Mouse (Mus musculus): ENCODE results near the gene 4833439L19Rik.

The 4833439L19Rik gene

GRCm38 (mm10) chr13:54582860-54583259, 17.6 kb upstream of the 4833439L19Rik start:
- no peak for DNase-seq (ENCODE audit: inconsistent age in 2 of 2, low spot score in 1 of 2)

- DNase-seq (ENCODE audit: inconsistent age in 2 of 2, low spot score in 1 of 2), result peak; percentile 65 to 88
These were observed 16.9 kb upstream of the 4833439L19Rik start for GRCm38 (mm10) chr13:54582126-54582525.

GRCm38 (mm10) chr13:54581385-54581784, 16.1 kb upstream of the 4833439L19Rik start:
- peak in 1 of 2 experiments; percentile 66 for DNase-seq (ENCODE audit: inconsistent age in 2 of 2, low spot score in 1 of 2)

- DNase-seq (ENCODE audit: inconsistent age in 2 of 2, low spot score in 1 of 2), result no peak
These were observed 12.6 kb upstream of the 4833439L19Rik start for GRCm38 (mm10) chr13:54577652-54578507.

- no peak for DNase-seq (ENCODE audit: inconsistent age in 2 of 2, low spot score in 1 of 2)
These were observed 10.3 kb upstream of the 4833439L19Rik start for GRCm38 (mm10) chr13:54575489-54575888.

GRCm38 (mm10) chr13:54574854-54575481, 9.7 kb upstream of the 4833439L19Rik start, which contains the start of gene Arl10:
Gene Arl10 (plus strand): TSS chr13:54575015.
- peak; percentile 86 to 95 for DNase-seq (ENCODE audit: inconsistent age in 2 of 2, low spot score in 1 of 2)

- DNase-seq (ENCODE audit: inconsistent age in 2 of 2, low spot score in 1 of 2), result no peak
These were observed 7.4 kb upstream of the 4833439L19Rik start for GRCm38 (mm10) chr13:54572621-54573020.

- peak; percentile 70 to 87 for DNase-seq (ENCODE audit: inconsistent age in 2 of 2, low spot score in 1 of 2)
These were observed 6.4 kb upstream of the 4833439L19Rik start for GRCm38 (mm10) chr13:54571637-54572036.

- peak; percentile 79 to 92 for DNase-seq (ENCODE audit: inconsistent age in 2 of 2, low spot score in 1 of 2)
These were observed 5.5 kb upstream of the 4833439L19Rik start for GRCm38 (mm10) chr13:54570736-54571135.

GRCm38 (mm10) chr13:54569282-54569681, 4.0 kb upstream of the 4833439L19Rik start:
- peak in 1 of 2 experiments; percentile 47 for DNase-seq (ENCODE audit: inconsistent age in 2 of 2, low spot score in 1 of 2)

GRCm38 (mm10) chr13:54568380-54568779, 3.1 kb upstream of the 4833439L19Rik start:
- DNase-seq (ENCODE audit: inconsistent age in 2 of 2, low spot score in 1 of 2), result peak in 1 of 2 experiments; percentile 56

- DNase-seq (ENCODE audit: inconsistent age in 2 of 2, low spot score in 1 of 2), result peak in 1 of 2 experiments; percentile 64
These were observed 535 bp upstream of the 4833439L19Rik start for GRCm38 (mm10) chr13:54565594-54566345.

GRCm38 (mm10) chr13:54564232-54565200, 719 bp downstream of the 4833439L19Rik start:
- peak in 1 of 2 experiments; percentile 77 for DNase-seq (ENCODE audit: inconsistent age in 2 of 2, low spot score in 1 of 2)

- no peak for DNase-seq (ENCODE audit: inconsistent age in 2 of 2, low spot score in 1 of 2)
These were observed 2.7 kb downstream of the 4833439L19Rik start for GRCm38 (mm10) chr13:54562562-54562961.

GRCm38 (mm10) chr13:54560608-54561007, 4.6 kb downstream of the 4833439L19Rik start:
- no peak for DNase-seq (ENCODE audit: inconsistent age in 2 of 2, low spot score in 1 of 2)

GRCm38 (mm10) chr13:54559656-54560055, 5.6 kb downstream of the 4833439L19Rik start:
- no peak for DNase-seq (ENCODE audit: inconsistent age in 2 of 2, low spot score in 1 of 2)

GRCm38 (mm10) chr13:54557652-54558051, 7.6 kb downstream of the 4833439L19Rik start:
- no peak for DNase-seq (ENCODE audit: inconsistent age in 2 of 2, low spot score in 1 of 2)

GRCm38 (mm10) chr13:54556796-54557195, 8.4 kb downstream of the 4833439L19Rik start:
- DNase-seq (ENCODE audit: inconsistent age in 2 of 2, low spot score in 1 of 2), result peak in 1 of 2 experiments; percentile 65

- no peak for DNase-seq (ENCODE audit: inconsistent age in 2 of 2, low spot score in 1 of 2)
These were observed 9.1 kb downstream of the 4833439L19Rik start for GRCm38 (mm10) chr13:54556176-54556575.

GRCm38 (mm10) chr13:54548036-54548435, 17.2 kb downstream of the 4833439L19Rik start:
- no peak for DNase-seq (ENCODE audit: inconsistent age in 2 of 2, low spot score in 1 of 2)
